ENCODE assay signal across 15 mouse cellular contexts in genomic region chr17:44215196-44215799, GRCm38 (mm10).
"Had no signal": no experiment of that assay in that cellular context is flagged by ENCODE, and none has a peak within 500 bp of the region (broad histone marks: within the 10 kb centered on the region; RNA-seq: fewer than 3 reads in every experiment).

No protein-coding gene starts in this region.

- H3K4me3 ChIP-seq: layer of hippocampus, adult 2 months; liver, embryonic 13.5 days; megakaryocyte, embryonic 14.5 days; midbrain, embryonic 10.5 days; midbrain, embryonic 13.5 days; myocyte; neural tube, embryonic 13.5 days had no signal

- H3K9me3 ChIP-seq: liver, embryonic 13.5 days; megakaryocyte, embryonic 14.5 days; midbrain, embryonic 10.5 days; midbrain, embryonic 13.5 days; neural tube, embryonic 13.5 days had no signal

- H3K9ac ChIP-seq: liver, embryonic 13.5 days; midbrain, embryonic 13.5 days; neural tube, embryonic 13.5 days had no signal

- H3K27me3 ChIP-seq: liver, embryonic 13.5 days; megakaryocyte, embryonic 14.5 days; midbrain, embryonic 13.5 days; neural tube, embryonic 13.5 days had no signal

- H3K4me1 ChIP-seq: liver, embryonic 13.5 days; megakaryocyte, embryonic 14.5 days; midbrain, embryonic 10.5 days; midbrain, embryonic 13.5 days; neural tube, embryonic 13.5 days had no signal

- DNase-seq: kidney, postnatal 25 days; layer of hippocampus, adult 9-11 months; liver, embryonic 13.5 days; lung, adult 2 months; retina, postnatal 1 day; thymus, postnatal 25 days had no signal

- H3K4me2 ChIP-seq: liver, embryonic 13.5 days; midbrain, embryonic 13.5 days; neural tube, embryonic 13.5 days had no signal

- ATAC-seq: midbrain, embryonic 13.5 days; midbrain, embryonic 16.5 days had no signal

- H3K27ac ChIP-seq: kidney, postnatal 0 days; layer of hippocampus, adult 2 months; liver, embryonic 13.5 days; midbrain, embryonic 10.5 days; midbrain, embryonic 13.5 days; neural tube, embryonic 13.5 days; stomach, postnatal 0 days had no signal

- H3K36me3 ChIP-seq: liver, embryonic 13.5 days; midbrain, embryonic 10.5 days; midbrain, embryonic 13.5 days; neural tube, embryonic 13.5 days had no signal
